Mouse (Mus musculus) C2C12 (cell line): Measurements from ENCODE around the gene Sgip1.

ENCODE experiments used
- CTCF ChIP-seq: IDR thresholded peaks from one replicate; pipeline ENCODE4 v1.5.1; 2011; ENCODE audit not compliant: control insufficient read depth, insufficient read depth, insufficient read length
- USF1 ChIP-seq: IDR thresholded peaks from one replicate; pipeline ENCODE4 v1.6.1; 2011; ENCODE audit warnings: low read depth, mild to moderate bottlenecking, control low read depth, moderate library complexity

DNA sequence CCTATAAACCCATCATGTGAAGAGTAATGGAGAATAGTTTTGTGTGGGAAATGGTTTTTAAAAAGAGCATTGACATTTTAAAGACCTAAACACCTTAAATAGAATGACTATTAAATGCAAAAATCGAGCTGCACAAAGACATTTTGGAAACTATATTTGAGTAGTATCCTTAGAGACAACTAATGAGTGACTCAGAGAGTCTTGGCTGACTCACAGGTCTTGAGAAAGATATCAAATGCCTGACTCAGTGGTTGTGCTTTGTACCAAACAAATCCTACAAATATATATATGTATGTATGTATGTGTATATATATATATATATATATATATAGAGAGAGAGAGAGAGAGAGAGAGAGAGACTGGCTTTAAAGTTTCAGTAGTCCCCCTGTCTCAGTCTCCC, 110.1 kb downstream of the Sgip1 start:
- TF ChIP-seq CTCF (no peak), USF1 (no peak)
